Mouse (Mus musculus) effector memory CD4-positive, alpha-beta T cell, adult 5 months (primary cell): ENCODE measurements around the gene Olfr596. TPM values are rescaled to one million over a fixed set of nuclear protein-coding genes. Genes with fewer than 3 reads are reported as not detected.

Source experiments
- polyA plus RNA-seq: library from polyadenylated mRNA; unstranded; fragments of 100-300 nt; shearing (Covaris generic); gene quantifications from one replicate; pipeline ENCODE4 v1.2.1, GENCODE M21; 2017

Olfr596 gene
- 0.27 TPM for polyA plus RNA-seq

GRCm38 (mm10) chr7:103305348-103305747 lies at the start of gene Olfr596:
Olfr596 (plus strand) TSS chr7:103305648.

DNA sequence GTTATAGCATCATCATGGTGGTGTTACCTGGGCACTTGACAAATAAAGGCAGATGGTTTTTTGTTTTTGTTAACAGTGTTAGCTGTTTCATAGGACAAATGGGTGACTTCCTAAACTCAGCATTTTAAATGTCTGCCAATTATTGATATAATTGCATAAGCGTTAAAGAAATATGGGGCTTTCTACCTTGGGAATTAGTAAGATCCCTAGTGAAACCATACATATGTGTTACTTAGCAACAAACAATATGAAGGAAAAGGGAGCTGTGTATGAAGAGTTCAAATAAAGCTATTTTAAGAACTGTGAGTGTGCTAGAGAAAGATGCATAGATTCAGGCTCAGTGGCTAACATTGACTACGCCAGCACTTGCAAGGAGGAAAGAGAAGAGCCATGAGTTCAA lies 10.6 kb downstream of the Olfr596 start, which contains the start of gene Olfr597:
Gene Olfr597 (plus strand): TSS at position 301 of the 400 bp plus-strand sequence.

GRCm38 (mm10) chr7:103323268-103323667 lies 17.8 kb downstream of the Olfr596 start, which contains the start of gene Olfr598:
Olfr598 (plus strand) TSS chr7:103323568.

GRCm38 (mm10) chr7:103335617-103336016 lies 30.2 kb downstream of the Olfr596 start, which contains the start of gene Olfr599:
Olfr599 (plus strand) TSS chr7:103335917.

DNA sequence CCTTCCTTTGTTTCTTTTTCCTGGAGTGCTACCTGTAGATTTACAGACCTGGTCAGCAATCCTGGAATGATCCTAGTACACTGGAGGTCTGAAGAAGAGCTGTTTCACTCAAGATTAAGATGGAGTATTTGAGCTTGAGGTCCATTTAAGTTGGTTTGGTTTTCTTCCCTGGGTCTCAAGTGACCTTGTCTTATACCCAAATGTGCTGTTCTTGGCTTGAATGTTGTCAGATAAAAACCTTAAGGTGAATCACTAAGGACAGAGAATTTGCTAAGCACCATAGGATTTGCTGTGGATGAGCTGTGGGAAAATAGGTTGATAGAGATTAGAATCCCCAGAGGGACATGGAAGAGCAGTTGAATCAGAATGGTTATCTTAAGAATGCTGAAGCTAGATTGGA lies 44.1 kb downstream of the Olfr596 start, which contains the start of gene Olfr600:
Gene Olfr600 (minus strand): TSS at position 101 of the 400 bp plus-strand sequence.

Other genes starting within 250 kb of the Olfr596 start
- not detected for gene Olfr584, start 223.8 kb upstream of the Olfr596 start, polyA plus RNA-seq
- not detected for gene Olfr585, start 207.9 kb upstream of the Olfr596 start, polyA plus RNA-seq
- not detected for gene Olfr586, start 180.0 kb upstream of the Olfr596 start, polyA plus RNA-seq
- not detected for gene Olfr588-ps1, start 164.8 kb upstream of the Olfr596 start, polyA plus RNA-seq
- gene Olfr589, start 149.3 kb upstream of the Olfr596 start, polyA plus RNA-seq: not detected
- gene Olfr591, start 127.3 kb upstream of the Olfr596 start, polyA plus RNA-seq: 0.11 TPM
- gene Olfr592, start 120.8 kb upstream of the Olfr596 start, polyA plus RNA-seq: 0.06 TPM
- gene Olfr593, start 93.8 kb upstream of the Olfr596 start, polyA plus RNA-seq: not detected
- 0.12 TPM for gene Olfr594, start 88.7 kb upstream of the Olfr596 start, polyA plus RNA-seq
- not detected for gene Usp17ld, start 53.1 kb upstream of the Olfr596 start, polyA plus RNA-seq
- gene Olfr597, start 10.7 kb downstream of the Olfr596 start, polyA plus RNA-seq: not detected
- not detected for gene Olfr598, start 17.9 kb downstream of the Olfr596 start, polyA plus RNA-seq
- not detected for gene Olfr599, start 30.3 kb downstream of the Olfr596 start, polyA plus RNA-seq
- gene Olfr600, start 44.0 kb downstream of the Olfr596 start, polyA plus RNA-seq: not detected
- gene Olfr601, start 57.0 kb downstream of the Olfr596 start, polyA plus RNA-seq: not detected
- not detected for gene Olfr603, start 80.5 kb downstream of the Olfr596 start, polyA plus RNA-seq
- not detected for gene Usp17lc, start 109.4 kb downstream of the Olfr596 start, polyA plus RNA-seq
- not detected for gene Olfr605, start 139.8 kb downstream of the Olfr596 start, polyA plus RNA-seq
- gene Olfr606, start 143.4 kb downstream of the Olfr596 start, polyA plus RNA-seq: not detected
- 0.09 TPM for gene Olfr607, start 158.5 kb downstream of the Olfr596 start, polyA plus RNA-seq
- not detected for gene Olfr608, start 164.2 kb downstream of the Olfr596 start, polyA plus RNA-seq
- not detected for gene Olfr609, start 192.4 kb downstream of the Olfr596 start, polyA plus RNA-seq
- gene Olfr610, start 206.5 kb downstream of the Olfr596 start, polyA plus RNA-seq: not detected
- not detected for gene Olfr611, start 215.2 kb downstream of the Olfr596 start, polyA plus RNA-seq
- not detected for gene Olfr612, start 237.1 kb downstream of the Olfr596 start, polyA plus RNA-seq
- gene Olfr613, start 242.4 kb downstream of the Olfr596 start, polyA plus RNA-seq: not detected